Mouse (Mus musculus) erythroblast, embryonic 14.5 days (primary cell): ENCODE data around the gene Armcx6.

ENCODE experiments used
- GATA1 ChIP-seq: IDR thresholded peaks from 2 replicates; pipeline ENCODE4 v1.6.1; 2012; ENCODE audit warnings: low read length, inconsistent platforms, mixed read lengths
- TAL1 ChIP-seq: IDR thresholded peaks from 3 replicates; pipeline ENCODE4 v1.6.1; 2012; ENCODE audit warnings: low read length, inconsistent platforms, mixed read lengths

DNA sequence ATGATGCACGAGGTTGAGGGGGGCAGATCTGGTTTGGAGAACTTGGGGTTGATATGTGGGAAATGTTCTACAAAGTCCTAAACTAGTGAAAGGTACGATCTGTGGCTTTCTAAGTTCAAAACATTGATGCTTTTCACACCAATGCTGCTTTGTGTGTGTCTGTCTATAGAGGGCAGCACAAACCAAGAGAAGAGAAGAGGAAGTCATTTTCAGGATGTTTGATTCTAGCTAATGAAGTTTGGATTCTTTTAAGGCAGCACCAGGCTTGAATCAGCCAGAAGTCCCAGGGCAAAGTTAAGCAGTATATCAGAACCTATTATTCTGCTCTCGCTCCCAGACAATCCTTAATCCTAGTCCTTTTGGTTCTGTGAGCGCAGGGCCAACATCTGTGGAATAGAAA lies 21.4 kb downstream of the Armcx6 start:
- TF ChIP-seq TAL1 (no peak), GATA1 (no peak)
